Mouse (Mus musculus): ENCODE results near the gene Dnah17.
A peak's percentile ranks its signal among the peaks of the same experiment; 100 is the strongest.

Dnah17 gene

GRCm38 (mm10) chr11:118024111-118024510 is 106.3 kb downstream of the Dnah17 start:
- Histone ChIP-seq H3K36me3 (ENCODE audit: insufficient read depth, low read length) (peaks cover 86% of the 10 kb centered on the region), H3K27me3 (ENCODE audit: insufficient read depth, low read length) (no peaks in the 10 kb centered on the region), H3K9me3 (ENCODE audit: low read length) (no peaks in the 10 kb centered on the region), H3K4me1 (replicated peaks; ENCODE audit: low read depth, low read length) (peaks cover 92% of the 10 kb centered on the region), H3K4me3 (replicated peaks; ENCODE audit: low read length) (no peak overlapping the region)
- no peak for TF ChIP-seq CTCF (conservative IDR thresholded peaks at IDR 0.05; ENCODE audit: low read length)
- TF ChIP-seq NANOG (IDR thresholded peaks at IDR 0.05; ENCODE audit: borderline replicate concordance, low read length), result no peak
- no peak for TF ChIP-seq POU5F1 (IDR thresholded peaks at IDR 0.05; ENCODE audit: borderline replicate concordance, low read length)

DNA sequence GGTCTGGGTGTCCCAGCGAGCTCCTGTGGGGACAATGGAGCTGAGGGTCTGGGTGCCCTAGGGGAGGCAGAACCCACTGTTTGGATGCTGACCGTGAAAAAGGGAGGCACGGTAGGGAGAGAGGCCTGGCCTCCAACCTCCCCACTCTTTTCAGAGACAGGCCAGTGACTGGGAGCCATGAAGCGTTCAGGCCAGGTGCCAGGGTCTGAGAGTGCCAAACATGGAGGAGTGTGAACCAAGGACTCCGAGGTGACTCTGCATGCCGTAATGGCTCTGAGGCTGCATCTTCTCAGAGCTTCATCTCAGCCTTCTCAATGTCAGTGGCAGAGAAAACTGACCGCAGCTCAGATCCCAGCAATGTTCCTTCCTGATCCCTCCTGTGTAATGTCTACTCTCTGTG is 107.0 kb downstream of the Dnah17 start:
- peaks cover 94% of the 10 kb centered on the region for H3K4me1 ChIP-seq (replicated peaks; ENCODE audit: low read depth, low read length)
- no peaks in the 10 kb centered on the region for H3K9me3 ChIP-seq (ENCODE audit: low read length)
- TF ChIP-seq NANOG (IDR thresholded peaks at IDR 0.05; ENCODE audit: borderline replicate concordance, low read length) (no peak), CTCF (conservative IDR thresholded peaks at IDR 0.05; ENCODE audit: low read length) (no peak), POU5F1 (IDR thresholded peaks at IDR 0.05; ENCODE audit: borderline replicate concordance, low read length) (no peak)
- H3K36me3 ChIP-seq (ENCODE audit: insufficient read depth, low read length), result peaks cover 93% of the 10 kb centered on the region
- H3K4me3 ChIP-seq (replicated peaks; ENCODE audit: low read length), result no peak overlapping the region
- no peaks in the 10 kb centered on the region for H3K27me3 ChIP-seq (ENCODE audit: insufficient read depth, low read length)

- H3K27me3 ChIP-seq (ENCODE audit: insufficient read depth, low read length), result no peaks in the 10 kb centered on the region
- H3K9me3 ChIP-seq (ENCODE audit: low read length), result no peaks in the 10 kb centered on the region
- TF ChIP-seq NANOG (IDR thresholded peaks at IDR 0.05; ENCODE audit: borderline replicate concordance, low read length) (no peak), CTCF (conservative IDR thresholded peaks at IDR 0.05; ENCODE audit: low read length) (peak; percentile 97)
- no peak overlapping the region for H3K4me3 ChIP-seq (replicated peaks; ENCODE audit: low read length)
- peaks cover 95% of the 10 kb centered on the region for H3K4me1 ChIP-seq (replicated peaks; ENCODE audit: low read depth, low read length)
- peaks cover 96% of the 10 kb centered on the region for H3K36me3 ChIP-seq (ENCODE audit: insufficient read depth, low read length)
Observed at GRCm38 (mm10) chr11:118021806-118022205, 108.6 kb downstream of the Dnah17 start.

DNA sequence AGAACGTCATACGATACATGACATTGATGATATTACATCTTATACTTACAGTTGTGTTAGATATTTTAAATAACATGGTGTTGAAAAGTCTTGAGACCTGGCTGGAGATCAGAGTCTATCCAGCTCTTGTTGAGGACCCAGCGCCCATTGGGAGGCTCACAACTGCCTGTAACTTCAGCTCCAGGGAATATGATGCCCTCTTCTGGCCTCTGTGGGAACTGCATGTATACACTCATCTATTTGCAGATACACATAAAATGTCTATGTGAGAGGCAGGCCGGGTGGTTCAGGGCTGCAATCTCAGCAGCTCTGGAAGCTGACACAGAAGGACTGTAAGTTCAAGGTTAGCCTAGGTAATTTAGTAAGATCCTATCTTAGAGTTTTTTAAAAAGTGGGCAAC is 112.1 kb downstream of the Dnah17 start:
- Histone ChIP-seq H3K4me1 (replicated peaks; ENCODE audit: low read depth, low read length) (peaks cover 95% of the 10 kb centered on the region), H3K27me3 (ENCODE audit: insufficient read depth, low read length) (no peaks in the 10 kb centered on the region), H3K4me3 (replicated peaks; ENCODE audit: low read length) (no peak overlapping the region), H3K36me3 (ENCODE audit: insufficient read depth, low read length) (peaks cover 97% of the 10 kb centered on the region), H3K9me3 (ENCODE audit: low read length) (no peaks in the 10 kb centered on the region)
- TF ChIP-seq CTCF (conservative IDR thresholded peaks at IDR 0.05; ENCODE audit: low read length) (peak; percentile 79), NANOG (IDR thresholded peaks at IDR 0.05; ENCODE audit: borderline replicate concordance, low read length) (no peak)

GRCm38 (mm10) chr11:118015381-118016145 is 114.9 kb downstream of the Dnah17 start:
- peaks cover 95% of the 10 kb centered on the region for H3K4me1 ChIP-seq (replicated peaks; ENCODE audit: low read depth, low read length)
- no peak for TF ChIP-seq CTCF (conservative IDR thresholded peaks at IDR 0.05; ENCODE audit: low read length)
- TF ChIP-seq POU5F1 (IDR thresholded peaks at IDR 0.05; ENCODE audit: borderline replicate concordance, low read length), result no peak
- TF ChIP-seq NANOG (IDR thresholded peaks at IDR 0.05; ENCODE audit: borderline replicate concordance, low read length), result no peak
- H3K36me3 ChIP-seq (ENCODE audit: insufficient read depth, low read length), result peaks cover 99% of the 10 kb centered on the region
- H3K27me3 ChIP-seq (ENCODE audit: insufficient read depth, low read length), result no peaks in the 10 kb centered on the region
- H3K9me3 ChIP-seq (ENCODE audit: low read length), result no peaks in the 10 kb centered on the region
- H3K4me3 ChIP-seq (replicated peaks; ENCODE audit: low read length), result 0 out of 2 replicates have a peak overlapping the region, but pooled peaks have one; percentile 3

DNA sequence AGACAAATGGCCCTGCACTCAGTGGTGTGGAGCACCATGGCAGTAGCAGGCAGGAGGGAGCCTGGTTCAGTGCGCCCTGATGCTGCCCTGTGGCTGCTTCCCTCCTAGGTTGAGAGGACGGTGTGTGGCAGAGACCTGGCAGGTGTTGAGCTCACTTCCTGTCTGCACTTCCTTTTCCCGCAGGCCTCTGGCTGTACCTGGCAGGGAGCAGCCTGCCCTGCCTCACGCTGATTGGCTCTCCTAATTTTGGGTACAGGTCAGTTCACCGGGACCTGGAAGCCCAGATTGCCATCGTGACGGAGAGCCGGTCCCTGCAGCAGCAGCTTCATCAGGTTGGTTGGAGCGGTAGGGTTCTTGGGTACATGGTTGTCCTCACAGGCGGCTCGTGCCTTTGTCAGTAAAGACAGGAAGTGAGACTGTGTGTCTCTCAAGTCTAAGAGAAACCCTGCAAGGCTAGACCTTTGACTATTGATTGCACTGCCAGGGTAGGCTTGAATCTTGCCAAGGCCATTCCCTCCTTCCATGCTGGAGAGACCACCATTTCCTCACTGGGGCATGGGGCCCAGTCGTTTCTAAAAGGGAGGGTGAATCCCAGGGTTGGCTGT is 115.9 kb downstream of the Dnah17 start:
- Histone ChIP-seq H3K27me3 (ENCODE audit: insufficient read depth, low read length) (no peaks in the 10 kb centered on the region), H3K36me3 (ENCODE audit: insufficient read depth, low read length) (peaks cover 96% of the 10 kb centered on the region), H3K4me3 (replicated peaks; ENCODE audit: low read length) (peak overlapping the region; percentile 43), H3K9me3 (ENCODE audit: low read length) (no peaks in the 10 kb centered on the region), H3K4me1 (replicated peaks; ENCODE audit: low read depth, low read length) (peaks cover 97% of the 10 kb centered on the region)
- TF ChIP-seq CTCF (conservative IDR thresholded peaks at IDR 0.05; ENCODE audit: low read length) (no peak), NANOG (IDR thresholded peaks at IDR 0.05; ENCODE audit: borderline replicate concordance, low read length) (no peak)

DNA sequence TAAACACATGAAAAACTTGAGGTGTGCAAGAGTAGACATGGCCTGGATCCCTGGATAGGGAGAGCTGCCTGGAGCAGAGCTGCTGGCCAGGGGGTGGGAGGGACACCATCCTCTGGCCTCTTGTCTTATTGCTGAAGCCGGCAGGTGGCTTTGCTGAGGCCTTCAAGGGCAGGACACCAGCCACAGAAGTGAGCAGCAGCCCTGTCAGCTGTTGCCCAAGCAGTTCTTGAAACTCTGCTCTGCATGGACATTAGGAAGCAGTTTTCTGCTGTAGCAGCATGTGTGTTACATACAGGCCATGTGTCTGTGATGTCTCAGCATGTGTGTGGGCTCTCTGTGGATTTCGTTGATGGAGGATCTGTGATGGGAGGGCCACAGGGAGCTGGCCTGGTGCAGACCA is 117.1 kb downstream of the Dnah17 start:
- Histone ChIP-seq H3K4me1 (replicated peaks; ENCODE audit: low read depth, low read length) (peaks cover 97% of the 10 kb centered on the region), H3K27me3 (ENCODE audit: insufficient read depth, low read length) (no peaks in the 10 kb centered on the region), H3K4me3 (replicated peaks; ENCODE audit: low read length) (peak overlapping the region; percentile 51), H3K36me3 (ENCODE audit: insufficient read depth, low read length) (peaks cover 96% of the 10 kb centered on the region), H3K9me3 (ENCODE audit: low read length) (no peaks in the 10 kb centered on the region)
- TF ChIP-seq NANOG (IDR thresholded peaks at IDR 0.05; ENCODE audit: borderline replicate concordance, low read length), result no peak
- no peak for TF ChIP-seq CTCF (conservative IDR thresholded peaks at IDR 0.05; ENCODE audit: low read length)
- TF ChIP-seq POU5F1 (IDR thresholded peaks at IDR 0.05; ENCODE audit: borderline replicate concordance, low read length), result no peak

DNA sequence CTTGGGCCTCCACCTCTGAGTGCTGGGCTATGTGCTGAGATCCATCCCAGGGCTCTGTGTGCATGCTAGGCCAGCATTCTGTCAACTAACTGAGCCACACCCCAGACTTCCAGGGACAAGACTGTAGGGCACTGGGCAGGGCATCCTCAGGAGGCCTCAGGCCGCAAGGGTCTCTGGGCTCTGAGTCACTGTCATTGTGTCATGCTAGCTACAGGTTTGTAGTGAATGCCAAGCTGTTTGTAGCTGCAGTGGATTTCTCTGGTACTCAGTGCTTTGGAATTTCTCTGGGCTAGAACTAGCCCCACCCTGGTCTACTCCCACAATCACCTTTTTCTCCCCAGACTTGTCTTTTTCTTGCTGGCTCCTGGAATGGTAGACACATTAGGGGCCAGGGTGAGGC is 117.8 kb downstream of the Dnah17 start:
- Histone ChIP-seq H3K4me1 (replicated peaks; ENCODE audit: low read depth, low read length) (peaks cover 99% of the 10 kb centered on the region), H3K27me3 (ENCODE audit: insufficient read depth, low read length) (no peaks in the 10 kb centered on the region), H3K9me3 (ENCODE audit: low read length) (no peaks in the 10 kb centered on the region), H3K4me3 (replicated peaks; ENCODE audit: low read length) (peak overlapping the region; percentile 51), H3K36me3 (ENCODE audit: insufficient read depth, low read length) (peaks cover 88% of the 10 kb centered on the region)
- no peak for TF ChIP-seq CTCF (conservative IDR thresholded peaks at IDR 0.05; ENCODE audit: low read length)
- TF ChIP-seq POU5F1 (IDR thresholded peaks at IDR 0.05; ENCODE audit: borderline replicate concordance, low read length), result no peak
- no peak for TF ChIP-seq NANOG (IDR thresholded peaks at IDR 0.05; ENCODE audit: borderline replicate concordance, low read length)
